Mouse (Mus musculus) c-Kit-negative CD71-positive TER-119-positive erythroid progenitor cells, embryonic 14.5 days (primary cell): ENCODE measurements around the gene Cnot8.
A peak's percentile ranks its signal among the peaks of the same experiment; 100 is the strongest.
"Not testable (repeated sequence)": the region's sequence is repeated elsewhere in the genome, so short reads cannot be mapped to it uniquely, and the experiment has no call there.

Experiments
- DNase-seq: peaks from one replicate; pipeline ENCODE4 v3.0.0-alpha.2; 2013; ENCODE audit warnings: low read depth, low spot score

Cnot8 gene

GRCm38 (mm10) chr11:58103697-58104306 is at the start of gene Cnot8:
TSS of gene Cnot8 (plus strand) at chr11:58104153.
- peak; percentile 96 for DNase-seq

DNA sequence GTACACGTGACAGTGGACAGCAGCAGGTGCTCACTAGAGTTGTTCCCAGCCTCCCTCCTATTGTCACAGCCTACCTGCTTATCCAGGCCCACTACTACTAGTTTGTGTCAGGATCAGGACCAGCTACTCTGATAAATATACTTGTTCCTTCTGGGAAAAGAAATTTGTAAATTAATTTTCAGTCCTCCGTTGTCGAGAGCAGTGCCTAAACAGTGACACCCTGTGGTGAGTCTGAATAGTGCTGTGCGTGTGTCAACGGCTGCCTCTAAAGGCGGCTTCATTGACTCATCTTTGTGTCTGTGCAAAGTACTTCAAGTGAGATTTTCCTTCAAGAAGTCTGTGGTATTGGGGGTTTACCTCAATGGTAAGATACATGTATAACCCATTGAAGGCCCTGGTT is 46.5 kb upstream of the Cnot8 start:
- no peak for DNase-seq

DNA sequence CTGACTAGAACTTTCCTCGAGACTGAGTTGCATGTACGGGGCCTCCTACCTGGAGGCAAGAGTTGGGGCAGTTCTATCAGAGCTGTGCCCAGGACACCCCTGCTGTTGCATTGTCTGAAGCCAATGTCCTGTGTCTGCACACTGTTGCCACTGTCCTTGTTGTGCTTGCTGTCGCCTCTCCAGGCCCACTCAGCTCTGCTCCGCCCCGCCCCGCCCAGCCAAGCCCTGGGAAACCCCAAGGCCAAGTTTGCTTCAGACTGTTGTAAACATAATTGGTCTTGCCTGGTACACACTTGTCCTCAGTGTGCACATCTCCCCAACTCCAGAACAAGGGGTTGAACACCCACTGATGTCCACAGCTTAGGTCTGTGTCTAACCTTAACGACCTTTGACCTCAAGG is 44.2 kb upstream of the Cnot8 start:
- not testable (repeated sequence) for DNase-seq

GRCm38 (mm10) chr11:58061218-58061617 is 42.7 kb upstream of the Cnot8 start:
- not testable (repeated sequence) for DNase-seq

GRCm38 (mm10) chr11:58062586-58062985 is 41.4 kb upstream of the Cnot8 start:
- no peak for DNase-seq

DNA sequence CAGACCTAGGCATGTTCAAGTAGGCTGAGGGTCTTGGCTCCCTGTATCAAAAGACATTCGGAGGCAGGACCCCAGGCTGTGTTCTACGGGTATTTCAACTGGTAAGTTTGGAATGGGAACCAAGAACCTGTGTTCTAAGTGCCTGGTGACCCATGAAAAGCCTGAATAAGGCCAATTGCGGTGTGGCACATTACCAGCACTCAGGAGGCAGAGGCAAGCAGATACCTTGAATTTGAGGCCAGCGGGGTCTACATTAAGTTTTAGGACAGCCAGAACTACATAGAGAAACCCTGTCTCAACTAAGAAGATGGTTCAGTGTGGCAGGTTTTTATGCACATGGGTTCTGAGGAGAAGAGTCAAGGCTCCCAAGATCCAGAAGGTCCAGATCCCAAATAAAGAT is 38.9 kb upstream of the Cnot8 start:
- DNase-seq = no peak

DNA sequence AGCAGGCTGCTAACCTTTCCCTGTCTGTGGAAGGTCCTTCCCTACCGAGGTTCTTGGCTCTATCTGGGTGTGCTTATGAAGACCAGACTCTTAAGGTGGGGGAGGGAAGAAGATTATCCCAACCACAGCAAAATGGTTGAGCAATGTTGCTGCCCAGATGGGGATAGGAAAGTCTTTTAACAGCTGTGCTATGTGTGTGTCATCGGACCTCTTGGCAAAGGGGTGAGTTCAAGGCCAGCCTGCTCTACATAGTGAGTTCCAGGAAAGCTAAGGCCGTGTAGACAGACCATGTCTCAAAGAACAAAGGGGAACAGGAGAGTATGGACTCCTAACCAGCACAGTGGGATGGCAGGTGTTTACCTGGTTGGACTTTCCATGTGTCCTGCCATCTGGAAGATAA is 31.0 kb upstream of the Cnot8 start:
- no peak for DNase-seq

- DNase-seq = no peak
These were observed 26.7 kb upstream of the Cnot8 start for GRCm38 (mm10) chr11:58077270-58077669.

DNA sequence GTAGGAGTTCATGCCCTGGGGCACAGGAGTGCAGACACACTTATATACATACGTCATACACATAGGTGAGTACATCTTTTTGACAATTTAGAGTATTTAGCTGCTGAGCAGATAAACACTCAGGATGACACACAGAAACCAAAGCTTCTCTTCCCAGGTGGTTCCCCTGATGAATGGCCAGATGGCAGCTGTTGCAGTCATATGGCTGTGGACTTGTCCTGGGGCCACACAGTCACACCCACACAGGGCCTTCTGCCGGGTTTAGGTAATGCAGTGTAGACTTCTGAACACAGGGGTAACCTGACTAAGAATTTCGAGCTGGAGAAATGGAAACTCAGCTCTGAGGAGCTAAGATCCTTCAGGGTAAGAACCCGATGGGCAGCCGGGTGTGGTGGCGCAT is 22.2 kb upstream of the Cnot8 start:
- no peak for DNase-seq

GRCm38 (mm10) chr11:58092541-58092940 is 11.4 kb upstream of the Cnot8 start:
- no peak for DNase-seq

DNA sequence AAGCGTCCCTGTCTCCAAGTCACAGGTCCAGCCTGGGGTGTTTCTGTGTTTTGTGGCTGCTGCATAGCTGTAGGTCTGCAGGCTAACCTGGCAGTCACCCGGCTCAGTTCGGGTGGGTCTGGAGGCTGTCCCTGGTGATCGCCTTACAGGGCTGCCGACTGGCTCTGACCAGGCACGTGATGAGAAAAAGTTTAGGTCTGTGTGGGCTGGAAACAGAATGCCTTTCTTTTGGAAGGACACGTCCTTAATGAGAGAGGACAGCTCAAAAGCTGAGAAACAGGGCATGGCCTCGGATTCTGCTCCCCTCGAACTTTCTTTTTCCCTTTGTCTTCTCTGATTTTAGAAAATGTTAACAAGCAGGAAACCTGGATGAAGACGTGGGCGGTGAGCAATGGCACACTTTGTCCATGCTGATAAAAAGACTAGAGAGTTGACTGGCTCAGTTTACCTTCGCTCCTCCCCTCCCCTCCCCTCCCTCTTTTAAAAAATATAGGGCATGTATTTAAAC is 10.9 kb upstream of the Cnot8 start, which contains the start of gene Gm12248:
Gm12248 (minus strand) TSS at position 114 of the 508 bp plus-strand sequence.
- DNase-seq = no peak

DNA sequence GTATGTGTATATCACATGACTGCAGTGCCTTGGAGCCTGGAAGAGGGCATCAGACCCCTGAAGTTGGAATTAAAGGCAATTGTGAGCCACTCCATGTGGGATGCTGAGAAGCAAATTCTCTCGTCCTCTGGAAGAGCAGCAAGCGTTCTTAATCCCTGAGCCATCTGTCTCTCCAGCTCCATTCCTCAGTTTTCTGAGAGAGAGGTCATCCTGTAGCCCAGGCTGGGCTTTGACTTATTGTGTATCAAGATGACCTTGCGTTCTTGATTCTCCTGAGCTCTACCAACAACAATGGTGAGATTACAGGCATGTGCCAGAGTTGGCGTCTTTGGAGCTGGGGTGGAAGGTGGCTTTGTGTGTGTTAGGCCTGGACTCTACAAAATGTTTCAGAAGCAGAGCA is 9.2 kb upstream of the Cnot8 start:
- no peak for DNase-seq

- no peak for DNase-seq
These were observed 8.4 kb upstream of the Cnot8 start for GRCm38 (mm10) chr11:58095561-58095960.

GRCm38 (mm10) chr11:58096160-58096559 is 7.8 kb upstream of the Cnot8 start:
- no peak for DNase-seq

GRCm38 (mm10) chr11:58096821-58097620 is 6.9 kb upstream of the Cnot8 start:
- DNase-seq = no peak

GRCm38 (mm10) chr11:58097621-58098365 is 6.2 kb upstream of the Cnot8 start:
- DNase-seq = no peak

DNA sequence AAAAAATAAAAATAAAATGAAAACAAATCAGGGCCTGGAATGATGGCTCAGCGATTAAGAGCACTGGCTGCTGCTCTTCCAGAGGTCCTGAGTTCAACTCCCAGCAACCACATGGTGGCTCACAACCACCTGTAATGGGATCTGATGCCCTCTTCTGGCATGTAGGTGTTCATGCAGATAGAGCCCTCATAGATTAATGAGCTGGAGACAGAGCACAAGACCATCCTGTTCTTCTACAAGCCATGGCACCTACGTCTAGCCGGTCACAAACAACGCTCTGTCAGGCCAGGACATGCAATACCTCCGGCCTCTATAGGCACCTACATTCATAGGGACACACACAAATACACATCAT is 5.6 kb upstream of the Cnot8 start:
- DNase-seq = not testable (repeated sequence)

DNA sequence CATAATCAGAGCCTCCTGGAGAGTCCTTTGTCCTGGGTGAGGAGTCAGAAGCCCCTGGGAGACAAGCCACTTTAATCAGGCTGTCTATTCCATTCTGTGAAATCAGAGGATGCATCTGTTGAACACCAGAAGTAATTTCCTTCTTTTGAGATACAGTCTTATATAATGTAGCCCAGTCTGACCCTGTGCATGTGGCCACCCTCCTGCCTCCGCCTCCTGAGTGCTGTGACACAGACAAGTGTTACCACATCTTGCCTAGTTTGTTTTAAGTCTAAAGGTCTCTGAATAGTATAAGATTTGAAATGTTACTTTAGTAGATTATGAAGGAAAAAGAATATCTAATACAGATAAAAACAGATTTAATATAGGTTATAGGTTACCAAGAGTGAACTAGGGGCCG is 3.9 kb upstream of the Cnot8 start:
- DNase-seq = no peak

DNA sequence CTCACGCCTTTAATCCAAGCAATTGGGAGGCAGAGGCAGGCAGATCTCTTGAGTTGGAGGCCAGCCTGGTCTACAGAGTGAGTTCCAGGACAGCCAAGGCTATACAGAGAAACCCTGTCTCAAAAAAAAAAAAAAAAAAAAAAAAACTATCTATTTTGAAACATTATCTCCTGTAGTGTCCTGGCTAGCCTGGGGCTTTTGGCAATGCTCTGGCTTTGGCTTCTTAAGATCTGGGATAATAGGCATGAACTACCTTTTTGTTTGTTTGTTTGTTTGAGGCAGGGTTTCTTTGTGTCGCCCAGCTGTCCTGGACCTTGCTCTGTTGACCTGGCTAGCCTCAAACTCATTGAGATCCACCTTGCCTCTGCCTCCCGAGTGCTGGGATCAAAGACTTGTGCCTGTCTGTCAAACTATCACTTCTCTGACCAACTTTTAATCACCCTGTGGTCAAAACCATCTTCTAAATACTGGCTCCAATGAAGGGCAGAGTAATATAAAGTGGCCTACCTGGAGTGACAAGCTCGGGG is 2.7 kb upstream of the Cnot8 start:
- no peak for DNase-seq

GRCm38 (mm10) chr11:58102146-58102545 is 1.8 kb upstream of the Cnot8 start:
- DNase-seq = no peak

DNA sequence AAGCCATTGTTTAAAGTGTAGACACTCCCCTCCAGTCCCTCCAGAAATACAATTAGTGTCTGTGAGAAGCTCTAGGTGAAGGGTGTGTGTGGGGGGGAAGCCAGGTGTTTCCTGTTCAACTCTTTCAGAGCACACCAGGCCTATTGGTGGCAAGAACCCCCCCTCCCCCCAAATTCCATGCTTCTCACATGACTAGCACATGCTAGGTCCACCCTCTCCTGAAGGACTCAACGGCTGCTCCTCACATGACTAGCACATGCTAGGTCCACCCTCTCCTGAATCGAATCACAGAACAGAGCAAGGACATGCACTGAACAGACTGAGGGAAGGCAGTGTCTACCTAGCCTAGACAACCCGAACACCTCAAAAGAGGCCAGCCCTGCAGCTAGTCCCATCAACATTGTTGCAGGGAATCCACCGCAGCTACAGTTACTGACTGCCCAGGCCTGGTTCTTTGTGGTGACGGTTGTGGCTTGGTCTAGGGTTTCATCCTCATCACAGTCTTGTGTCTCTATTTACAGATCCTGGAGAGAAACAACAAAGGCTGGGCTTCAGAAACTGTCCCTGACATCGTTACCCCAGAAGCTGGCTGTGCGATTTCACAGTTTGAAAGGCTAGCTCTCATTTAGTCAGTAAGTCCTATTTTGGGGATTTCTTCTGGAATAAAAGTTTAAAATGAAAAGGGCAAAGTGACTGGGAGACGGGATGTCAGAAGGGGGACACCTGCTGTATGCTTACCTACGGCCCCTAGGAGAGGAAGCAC is 1.2 kb upstream of the Cnot8 start:
- no peak for DNase-seq

DNA sequence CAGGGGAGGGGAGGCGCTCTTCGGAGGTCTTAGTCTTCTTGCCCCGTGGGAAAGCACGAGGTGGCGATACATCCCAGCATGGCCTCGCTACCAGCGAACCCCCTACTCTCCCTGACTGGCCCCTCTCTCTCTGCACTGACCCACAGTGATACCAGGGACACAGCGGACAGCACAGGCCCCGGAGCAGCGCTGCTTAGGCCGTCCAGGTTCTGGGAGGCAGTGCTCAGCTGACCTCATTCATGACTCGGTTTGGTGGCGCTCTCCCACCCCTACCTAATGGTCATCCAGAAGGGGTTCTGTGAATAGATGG is 654 bp upstream of the Cnot8 start:
- DNase-seq = no peak
